ENCODE assay signal across 8 mouse cellular contexts in the genomic region with DNA sequence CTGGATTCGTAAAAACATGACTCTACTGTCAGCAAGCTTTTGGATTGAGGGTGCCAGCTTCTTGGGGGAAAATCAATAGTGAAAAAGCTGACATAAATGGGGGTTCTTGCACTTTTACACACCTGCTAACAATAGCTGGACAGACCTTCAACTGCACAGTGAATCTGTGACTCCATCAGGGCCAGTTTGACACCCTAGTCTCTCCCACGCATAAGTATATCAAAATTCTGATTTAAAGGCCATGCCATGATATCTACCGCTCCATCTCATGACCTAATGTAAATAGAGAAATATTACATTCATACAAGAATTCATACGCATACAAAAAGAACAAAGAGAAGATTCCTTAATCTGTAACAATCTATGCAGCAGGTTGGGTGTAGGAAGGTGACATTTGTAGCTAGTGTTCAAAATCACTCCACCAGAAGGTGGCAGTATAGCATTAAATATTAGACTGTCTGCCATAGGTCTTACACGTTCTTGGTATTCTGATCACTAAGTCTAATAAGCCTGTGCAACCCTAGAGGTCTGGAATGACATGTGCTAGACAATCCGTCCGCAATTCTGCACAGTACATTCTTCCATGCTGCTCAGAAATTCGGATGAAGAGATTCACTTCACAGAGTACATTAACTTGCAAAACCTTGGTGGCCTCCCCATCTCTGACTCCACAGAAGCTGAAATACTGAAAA. TPM values are rescaled to one million over a fixed set of nuclear protein-coding genes. Genes with fewer than 3 reads are reported as not detected.
DNase-seq lines count a peak whose midpoint lies in the region; ATAC-seq and TF ChIP-seq lines count a peak whose summit lies in the region.

No protein-coding gene starts in this region.

- no peaks in the 10 kb centered on the region for H3K36me3 ChIP-seq in CH12.LX (replicated peaks in 1 of 2; ENCODE audit: control insufficient read depth in 1 of 2, insufficient read depth in 1 of 2, low read length in 1 of 2)
- no peaks in the 10 kb centered on the region for H3K36me3 ChIP-seq in heart, embryonic 11.5 days (ENCODE audit: control insufficient read depth, insufficient read depth, low read length)
- H3K36me3 ChIP-seq in kidney, postnatal 0 days (ENCODE audit: insufficient read depth, low read length), result no peaks in the 10 kb centered on the region
- no peaks in the 10 kb centered on the region for H3K36me3 ChIP-seq in liver, postnatal 0 days (replicated peaks; ENCODE audit: insufficient read depth, low read length)

- WGBS in heart, embryonic 11.5 days (ENCODE audit: insufficient replicate concordance), result 31% methylated on average over 8 of the region's 8 CpGs
- WGBS in kidney, postnatal 0 days, result 30% methylated on average over 8 of the region's 8 CpGs
- WGBS in liver, postnatal 0 days (ENCODE audit: insufficient replicate concordance), result 29% methylated on average over 8 of the region's 8 CpGs

- DNase-seq in A20 (ENCODE audit: low read depth, low spot score) (peak; percentile 77), CH12.LX (ENCODE audit: extremely low read depth) (peak; percentile 81)
- DNase-seq in cerebellum, adult 9-11 months, result peak; percentile 28
- DNase-seq in kidney, postnatal 0 days (ENCODE audit: low spot score), result peak; percentile 92
- DNase-seq in liver, postnatal 0 days, result no peak
- DNase-seq in retina, embryonic 14.5 days (ENCODE audit: low spot score), result peak; percentile 95

- dilution Hi-C loops in CH12.LX (cut with MboI; ENCODE audit: extremely low pct_ligation_motif_present, extremely low pct_unique_long_range_greater_than_20kb, low sequenced_read_pairs), result no loop called here

- TF ChIP-seq EP300 in CH12.LX (IDR thresholded peaks at IDR 0.05; ENCODE audit: low read length), result no peak
- no peak for TF ChIP-seq EP300 in liver, postnatal 0 days (IDR thresholded peaks at IDR 0.05; ENCODE audit: low read depth)

- peak; percentile 89 for TF ChIP-seq RAD21 in CH12.LX (IDR thresholded peaks at IDR 0.05; ENCODE audit: low read depth, low read length)

- H3K79me2 ChIP-seq in CH12.LX (replicated peaks; ENCODE audit: control insufficient read depth, extremely low read depth, insufficient read depth, poor library complexity, severe bottlenecking), result no peaks in the 10 kb centered on the region

- H3K27ac ChIP-seq in CH12.LX (ENCODE audit: insufficient read depth, low read depth), result no peak overlapping the region
- H3K27ac ChIP-seq in heart, embryonic 11.5 days (ENCODE audit: low read depth, low read length), result no peak overlapping the region
- no peak overlapping the region for H3K27ac ChIP-seq in kidney, postnatal 0 days
- no peak overlapping the region for H3K27ac ChIP-seq in liver, postnatal 0 days (ENCODE audit: low read depth)

- H3K4me1 ChIP-seq in CH12.LX (ENCODE audit: control insufficient read depth in 1 of 2, insufficient read depth in 2 of 2), result no peaks in the 10 kb centered on the region
- no peaks in the 10 kb centered on the region; the same call in 1 of the 2 replicates for H3K4me1 ChIP-seq in heart, embryonic 11.5 days (ENCODE audit: control insufficient read depth, insufficient read depth, low read length)
- H3K4me1 ChIP-seq in kidney, postnatal 0 days (replicated peaks; ENCODE audit: insufficient read depth, low read length), result no peaks in the 10 kb centered on the region
- peaks cover 12% of the 10 kb centered on the region for H3K4me1 ChIP-seq in liver, postnatal 0 days (ENCODE audit: insufficient read depth)

- no peak overlapping the region for H3K9ac ChIP-seq in CH12.LX (ENCODE audit: insufficient read depth, low read depth)
- no peak overlapping the region for H3K9ac ChIP-seq in heart, embryonic 11.5 days (ENCODE audit: low read depth, low read length)
- H3K9ac ChIP-seq in kidney, postnatal 0 days (ENCODE audit: low read depth, low read length), result no peak overlapping the region
- no peak overlapping the region for H3K9ac ChIP-seq in liver, postnatal 0 days (replicated peaks)

- TF ChIP-seq CTCF in CH12.LX (conservative IDR thresholded peaks at IDR 0.05 in 1 of 2, IDR thresholded peaks at IDR 0.05 in 1 of 2; ENCODE audit: low read depth in 2 of 2, low read length in 2 of 2), result peak; percentile 9 to 86; a peak in 2 of 4 replicates
- peak; percentile 85 for TF ChIP-seq CTCF in kidney, postnatal 0 days (IDR thresholded peaks at IDR 0.05; ENCODE audit: low read depth)
- TF ChIP-seq CTCF in liver, postnatal 0 days (IDR thresholded peaks at IDR 0.05; ENCODE audit: low read depth), result peak; percentile 70

- H3K4me3 ChIP-seq in CH12.LX (replicated peaks in 1 of 3; ENCODE audit: low read depth in 2 of 3, low read length in 2 of 3, poor library complexity in 1 of 3), result no peak overlapping the region
- no peak overlapping the region for H3K4me3 ChIP-seq in heart, embryonic 11.5 days (ENCODE audit: low read depth, low read length)
- H3K4me3 ChIP-seq in kidney, postnatal 0 days (replicated peaks; ENCODE audit: low read depth, low read length), result no peak overlapping the region
- H3K4me3 ChIP-seq in liver, postnatal 0 days (ENCODE audit: low read depth, low read length), result no peak overlapping the region

- H3K27me3 ChIP-seq in CH12.LX (replicated peaks), result no peaks in the 10 kb centered on the region
- peaks cover 5% of the 10 kb centered on the region; the same call in 1 of the 2 replicates for H3K27me3 ChIP-seq in heart, embryonic 11.5 days (ENCODE audit: control insufficient read depth, insufficient read depth, low read length)
- no peaks in the 10 kb centered on the region; the same call in 1 of the 2 replicates for H3K27me3 ChIP-seq in kidney, postnatal 0 days (ENCODE audit: insufficient read depth, low read length)
- H3K27me3 ChIP-seq in liver, postnatal 0 days (ENCODE audit: insufficient read depth, low read length), result no peaks in the 10 kb centered on the region

- in situ Hi-C loops in CH12.LX (cut with MboI; ENCODE audit: low pct_ligation_motif_present, low pct_unique_long_range_greater_than_20kb, low sequenced_read_pairs), result no loop called here

- ATAC-seq in heart, embryonic 11.5 days (replicated peaks; ENCODE audit: insufficient number of reproducible peaks, low FRiP score, low TSS enrichment), result 0 out of 2 replicates have a peak, but pooled peaks have one; percentile 28
- peak; percentile 69; the same call in 1 of the 2 replicates for ATAC-seq in kidney, postnatal 0 days (replicated peaks; ENCODE audit: low FRiP score, low read depth)
- no peak for ATAC-seq in liver, postnatal 0 days
- no peak for ATAC-seq in erythroblast, adult 5-6 weeks (replicated peaks; ENCODE audit: low FRiP score, poor library complexity, severe bottlenecking)

- no peak overlapping the region for H3K4me2 ChIP-seq in CH12.LX (ENCODE audit: insufficient read depth, low read depth, poor library complexity, severe bottlenecking)
- H3K4me2 ChIP-seq in heart, embryonic 11.5 days, result no peak overlapping the region
- H3K4me2 ChIP-seq in kidney, postnatal 0 days (ENCODE audit: low read length), result no peak overlapping the region
- H3K4me2 ChIP-seq in liver, postnatal 0 days (ENCODE audit: low read depth, low read length), result no peak overlapping the region

- no peaks in the 10 kb centered on the region for H3K9me3 ChIP-seq in CH12.LX (replicated peaks; ENCODE audit: low read length)
- no peaks in the 10 kb centered on the region for H3K9me3 ChIP-seq in heart, embryonic 11.5 days (replicated peaks; ENCODE audit: control insufficient read depth, low read length)
- no peaks in the 10 kb centered on the region for H3K9me3 ChIP-seq in kidney, postnatal 0 days (replicated peaks; ENCODE audit: low read length)
- H3K9me3 ChIP-seq in liver, postnatal 0 days (ENCODE audit: low read length), result no peaks in the 10 kb centered on the region

- TF ChIP-seq POLR2A in CH12.LX (IDR thresholded peaks at IDR 0.05; ENCODE audit: low read depth, low read length), result no peak

RNA-seq across cellular contexts. Expression of a gene that starts 8.6 kb away (rescaled TPM):
- total RNA-seq in CH12.LX (2012; rRNA removed), result not detected in 2 replicates
- total RNA-seq in CH12.LX (2014; rRNA removed), result not detected in 2 replicates
- not detected in 2 replicates for polyA plus RNA-seq in CH12.LX (2012; ENCODE audit: insufficient read length, low read depth)
- polyA plus RNA-seq in heart, embryonic 11.5 days (2014; fragmentation: Nextera tagmentation; extraction: Ambion mirVana), result 0.62 and 3.8 TPM in 2 replicates
- 1.2 and 2.3 TPM in 2 replicates for polyA plus RNA-seq in kidney, postnatal 0 days (2015; fragmentation: Nextera tagmentation; extraction: Ambion mirVana)
- 4,762 and 5,621 TPM in 2 replicates for polyA plus RNA-seq in liver, postnatal 0 days (2015; fragmentation: Nextera tagmentation; extraction: Ambion mirVana)
- total RNA-seq in erythroblast, adult 5-6 weeks (2015; ENCODE audit: low replicate concordance), result not detected in 2 replicates
- not detected in 2 replicates for total RNA-seq in erythroblast, adult 5-6 weeks (2017; ENCODE audit: low replicate concordance)

RNA-seq across cellular contexts. Expression of a gene that starts 27.0 kb away (rescaled TPM):
- total RNA-seq in CH12.LX (2012; rRNA removed) (not detected in 2 replicates), CH12.LX (2014; rRNA removed) (not detected in 2 replicates)
- polyA plus RNA-seq in CH12.LX (2012; ENCODE audit: insufficient read length, low read depth), result not detected in 2 replicates
- 0.52 and 2.7 TPM in 2 replicates for polyA plus RNA-seq in heart, embryonic 11.5 days (2014; fragmentation: Nextera tagmentation; extraction: Ambion mirVana)
- polyA plus RNA-seq in kidney, postnatal 0 days (2015; fragmentation: Nextera tagmentation; extraction: Ambion mirVana), result 5.1 and 5.5 TPM in 2 replicates
- polyA plus RNA-seq in liver, postnatal 0 days (2015; fragmentation: Nextera tagmentation; extraction: Ambion mirVana), result 4,366 and 4,944 TPM in 2 replicates
- total RNA-seq in erythroblast, adult 5-6 weeks (2015; ENCODE audit: low replicate concordance), result not detected in 2 replicates
- not detected in 2 replicates for total RNA-seq in erythroblast, adult 5-6 weeks (2017; ENCODE audit: low replicate concordance)

RNA-seq across cellular contexts. Expression of a gene that starts 50.7 kb away (rescaled TPM):
- total RNA-seq in CH12.LX (2012; rRNA removed) (not detected in 2 replicates), CH12.LX (2014; rRNA removed) (not detected in 2 replicates)
- polyA plus RNA-seq in CH12.LX (2012; ENCODE audit: insufficient read length, low read depth), result not detected in 2 replicates
- 0.59 and 3.4 TPM in 2 replicates for polyA plus RNA-seq in heart, embryonic 11.5 days (2014; fragmentation: Nextera tagmentation; extraction: Ambion mirVana)
- polyA plus RNA-seq in kidney, postnatal 0 days (2015; fragmentation: Nextera tagmentation; extraction: Ambion mirVana), result 2.4 and 3.3 TPM in 2 replicates
- polyA plus RNA-seq in liver, postnatal 0 days (2015; fragmentation: Nextera tagmentation; extraction: Ambion mirVana), result 2,723 and 3,190 TPM in 2 replicates
- not detected in 2 replicates for total RNA-seq in erythroblast, adult 5-6 weeks (2015; ENCODE audit: low replicate concordance)
- not detected in 2 replicates for total RNA-seq in erythroblast, adult 5-6 weeks (2017; ENCODE audit: low replicate concordance)

RNA-seq across cellular contexts. Expression of a gene that starts 56.4 kb away (rescaled TPM):
- total RNA-seq in CH12.LX (2012; rRNA removed), result 93.1 and 101 TPM in 2 replicates
- total RNA-seq in CH12.LX (2014; rRNA removed), result 128 and 138 TPM in 2 replicates
- 99.9 and 108 TPM in 2 replicates for polyA plus RNA-seq in CH12.LX (2012; ENCODE audit: insufficient read length, low read depth)
- 64.1 and 73.2 TPM in 2 replicates for polyA plus RNA-seq in heart, embryonic 11.5 days (2014; fragmentation: Nextera tagmentation; extraction: Ambion mirVana)
- polyA plus RNA-seq in kidney, postnatal 0 days (2015; fragmentation: Nextera tagmentation; extraction: Ambion mirVana), result 70.4 and 76.8 TPM in 2 replicates
- polyA plus RNA-seq in liver, postnatal 0 days (2015; fragmentation: Nextera tagmentation; extraction: Ambion mirVana), result 29.6 and 29.9 TPM in 2 replicates
- 18.3 and 23.6 TPM in 2 replicates for total RNA-seq in erythroblast, adult 5-6 weeks (2015; ENCODE audit: low replicate concordance)
- total RNA-seq in erythroblast, adult 5-6 weeks (2017; ENCODE audit: low replicate concordance), result 23.4 and 23.8 TPM in 2 replicates

Comparison
In these comparisons a context has a peak if more than half of its experiments do, and no peak if none do; other contexts are left out.
1. ATAC-seq: peak in heart, embryonic 11.5 days (single experiment) and kidney, postnatal 0 days (single experiment); none in liver, postnatal 0 days (single experiment) and erythroblast, adult 5-6 weeks (single experiment).
2. RNA of a gene that starts 8.6 kb away (polyA plus RNA-seq): 4,762 to 5,621 TPM in liver, postnatal 0 days; 0.62 to 3.8 TPM in heart, embryonic 11.5 days, 1.2 to 2.3 TPM in kidney, postnatal 0 days and not detected in CH12.LX; every median in the first group is over 100 times any median in the second.
3. RNA of a gene that starts 27.0 kb away (polyA plus RNA-seq): 4,366 to 4,944 TPM in liver, postnatal 0 days; 5.1 to 5.5 TPM in kidney, postnatal 0 days, 0.52 to 2.7 TPM in heart, embryonic 11.5 days and not detected in CH12.LX; every median in the first group is over 100 times any median in the second.
4. RNA of a gene that starts 50.7 kb away (polyA plus RNA-seq): 2,723 to 3,190 TPM in liver, postnatal 0 days; 0.59 to 3.4 TPM in heart, embryonic 11.5 days, 2.4 to 3.3 TPM in kidney, postnatal 0 days and not detected in CH12.LX; every median in the first group is over 100 times any median in the second.
5. Peak in every context shown above with its lines, with median percentiles within 50 percentile points of each other: CTCF ChIP-seq.